Mouse (Mus musculus) bone marrow, adult 2 months (tissue): ENCODE data around the gene Man1c1.

ENCODE experiments used
- CTCF ChIP-seq: fragments of 200-500 bp; IDR thresholded peaks from 2 replicates; pipeline ENCODE4 v1.5.1; 2011; ENCODE audit warnings: low read length, control low read depth; ENCODE audit not compliant: control insufficient read depth, insufficient read depth
- POLR2A ChIP-seq: fragments of 200-500 bp; IDR thresholded peaks from 2 replicates; pipeline ENCODE4 v1.6.1; 2011; ENCODE audit warnings: low read depth, mild to moderate bottlenecking, control low read depth, low read length, borderline replicate concordance; ENCODE audit not compliant: control insufficient read depth

- TF ChIP-seq POLR2A (no peak), CTCF (no peak)
Observed at GRCm38 (mm10) chr4:134538997-134539580, 165.0 kb downstream of the Man1c1 start.
